Mouse (Mus musculus): ENCODE measurements around the gene Cbx7.
"Not testable (repeated sequence)": the region's sequence is repeated elsewhere in the genome, so short reads cannot be mapped to it uniquely, and the experiment has no call there.

Cbx7 gene

GRCm38 (mm10) chr15:79927637-79928122 is 43.2 kb downstream of the Cbx7 start:
- DNase-seq (ENCODE audit: low read depth, low spot score) = peak; percentile 77

- no peak for DNase-seq (ENCODE audit: low read depth, low spot score)
Measured at GRCm38 (mm10) chr15:79926856-79927416, 44.0 kb downstream of the Cbx7 start.

GRCm38 (mm10) chr15:79919787-79920186 is 51.1 kb downstream of the Cbx7 start:
- DNase-seq (ENCODE audit: low read depth, low spot score) = no peak

GRCm38 (mm10) chr15:79918485-79918884 is 52.4 kb downstream of the Cbx7 start:
- DNase-seq (ENCODE audit: low read depth, low spot score) = no peak

- DNase-seq (ENCODE audit: low read depth, low spot score) = no peak
Measured at GRCm38 (mm10) chr15:79917111-79917720, 53.7 kb downstream of the Cbx7 start.

GRCm38 (mm10) chr15:79916150-79916549 is 54.8 kb downstream of the Cbx7 start:
- DNase-seq (ENCODE audit: low read depth, low spot score) = no peak

- no peak for DNase-seq (ENCODE audit: low read depth, low spot score)
Measured at GRCm38 (mm10) chr15:79914357-79914756, 56.6 kb downstream of the Cbx7 start.

- no peak for DNase-seq (ENCODE audit: low read depth, low spot score)
Measured at GRCm38 (mm10) chr15:79913761-79914346, 57.1 kb downstream of the Cbx7 start.

GRCm38 (mm10) chr15:79911339-79911738 is 59.6 kb downstream of the Cbx7 start:
- no peak for DNase-seq (ENCODE audit: low read depth, low spot score)

- not testable (repeated sequence) for DNase-seq (ENCODE audit: low read depth, low spot score)
Measured at GRCm38 (mm10) chr15:79910812-79911211, 60.1 kb downstream of the Cbx7 start.

- not testable (repeated sequence) for DNase-seq (ENCODE audit: low read depth, low spot score)
Measured at GRCm38 (mm10) chr15:79909006-79909405, 61.9 kb downstream of the Cbx7 start.

GRCm38 (mm10) chr15:79906855-79907254 is 64.1 kb downstream of the Cbx7 start:
- no peak for DNase-seq (ENCODE audit: low read depth, low spot score)

GRCm38 (mm10) chr15:79905211-79905610 is 65.7 kb downstream of the Cbx7 start:
- no peak for DNase-seq (ENCODE audit: low read depth, low spot score)

GRCm38 (mm10) chr15:79904678-79905077 is 66.2 kb downstream of the Cbx7 start:
- not testable (repeated sequence) for DNase-seq (ENCODE audit: low read depth, low spot score)

- no peak for DNase-seq (ENCODE audit: low read depth, low spot score)
Measured at GRCm38 (mm10) chr15:79903963-79904362, 67.0 kb downstream of the Cbx7 start.

- not testable (repeated sequence) for DNase-seq (ENCODE audit: low read depth, low spot score)
Measured at GRCm38 (mm10) chr15:79903081-79903480, 67.8 kb downstream of the Cbx7 start.

GRCm38 (mm10) chr15:79901399-79901798 is 69.5 kb downstream of the Cbx7 start:
- no peak for DNase-seq (ENCODE audit: low read depth, low spot score)

GRCm38 (mm10) chr15:79900751-79901150 is 70.2 kb downstream of the Cbx7 start:
- no peak for DNase-seq (ENCODE audit: low read depth, low spot score)

GRCm38 (mm10) chr15:79899828-79900510 is 71.0 kb downstream of the Cbx7 start:
- DNase-seq (ENCODE audit: low read depth, low spot score) = no peak

- no peak for DNase-seq (ENCODE audit: low read depth, low spot score)
Measured at GRCm38 (mm10) chr15:79898988-79899387, 71.9 kb downstream of the Cbx7 start.

GRCm38 (mm10) chr15:79896080-79896725 is 74.7 kb downstream of the Cbx7 start:
- DNase-seq (ENCODE audit: low read depth, low spot score) = no peak
